Mouse (Mus musculus) E14TG2a.4 (cell line): Measurements from ENCODE around the gene Ccl20.

Experiments
- CTCF ChIP-seq: conservative IDR thresholded peaks from 2 replicates; pipeline ENCODE4 v1.5.1; 2014; ENCODE audit warnings: low read length
- NANOG ChIP-seq: IDR thresholded peaks from 2 replicates; pipeline ENCODE4 v1.6.1; 2014; ENCODE audit warnings: borderline replicate concordance, low read length, mixed read lengths
- POU5F1 ChIP-seq: IDR thresholded peaks from 2 replicates; pipeline ENCODE4 v1.6.1; 2014; ENCODE audit warnings: low read length, borderline replicate concordance

GRCm38 (mm10) chr1:83159603-83160002, 43.0 kb downstream of the Ccl20 start, which contains the start of gene Daw1:
- no peak for TF ChIP-seq CTCF
- no peak for TF ChIP-seq NANOG
- no peak for TF ChIP-seq POU5F1
